ENCODE assay signal across 23 mouse cellular contexts in genomic region chr10:119187720-119188119, GRCm38 (mm10). TPM values are rescaled to one million over a fixed set of nuclear protein-coding genes. Genes with fewer than 3 reads are reported as not detected.
DNase-seq lines count a peak whose midpoint lies in the region; ATAC-seq lines count a peak whose summit lies in the region.
"Had no signal": no experiment of that assay in that cellular context is flagged by ENCODE, and none has a peak within 500 bp of the region (broad histone marks: within the 10 kb centered on the region; RNA-seq: fewer than 3 reads in every experiment).

No protein-coding gene starts in this region.

- H3K9me3 ChIP-seq in heart, embryonic 11.5 days (replicated peaks; ENCODE audit: control insufficient read depth, low read length), result no peaks in the 10 kb centered on the region
- H3K9me3 ChIP-seq: embryonic facial prominence, embryonic 13.5 days; embryonic facial prominence, embryonic 15.5 days; forebrain, embryonic 10.5 days; forebrain, embryonic 12.5 days had no signal

- no peak overlapping the region for H3K27ac ChIP-seq in heart, embryonic 11.5 days (ENCODE audit: low read depth, low read length)
- H3K27ac ChIP-seq: embryonic facial prominence, embryonic 13.5 days; embryonic facial prominence, embryonic 15.5 days; forebrain, embryonic 10.5 days; forebrain, embryonic 12.5 days had no signal

- no peak overlapping the region for H3K9ac ChIP-seq in heart, embryonic 11.5 days (ENCODE audit: low read depth, low read length)
- H3K9ac ChIP-seq: embryonic facial prominence, embryonic 13.5 days; embryonic facial prominence, embryonic 15.5 days; forebrain, embryonic 12.5 days had no signal

- peaks cover 1% of the 10 kb centered on the region; the same call in 1 of the 2 replicates for H3K4me1 ChIP-seq in heart, embryonic 11.5 days (ENCODE audit: control insufficient read depth, insufficient read depth, low read length)
- H3K4me1 ChIP-seq: embryonic facial prominence, embryonic 13.5 days; embryonic facial prominence, embryonic 15.5 days; forebrain, embryonic 12.5 days had no signal

- 56% methylated on average over 4 of the region's 4 CpGs for WGBS in heart, embryonic 11.5 days (ENCODE audit: insufficient replicate concordance)

- DNase-seq in heart, adult 11 months, result peak; percentile 36
- DNase-seq in induced T-regulatory cell, adult 2 months (ENCODE audit: low read depth), result peak; percentile 21
- no peak for DNase-seq in left cerebral cortex, adult 8-10 months (ENCODE audit: low spot score in 2 of 2)
- no peak for DNase-seq in layer of hippocampus, adult 8-10 months (ENCODE audit: low spot score in 2 of 2)
- DNase-seq in cerebellum, adult 11 months, result no peak
- DNase-seq: adrenal gland, adult 8-10 months; adrenal gland, postnatal 14 days; adrenal gland, postnatal 36 days; cerebellum, adult 2 months; cerebellum, adult 9-10 months; cerebellum, postnatal 10 days; cerebellum, postnatal 25 days; embryo, embryonic 11 days had no signal

- H3K4me2 ChIP-seq in heart, embryonic 11.5 days, result no peak overlapping the region
- H3K4me2 ChIP-seq: embryonic facial prominence, embryonic 13.5 days; embryonic facial prominence, embryonic 15.5 days; forebrain, embryonic 12.5 days had no signal

- H3K27me3 ChIP-seq in heart, embryonic 11.5 days (ENCODE audit: control insufficient read depth, insufficient read depth, low read length), result no peaks in the 10 kb centered on the region
- H3K27me3 ChIP-seq: embryonic facial prominence, embryonic 13.5 days; embryonic facial prominence, embryonic 15.5 days; forebrain, embryonic 12.5 days had no signal

- no peak overlapping the region for H3K4me3 ChIP-seq in heart, embryonic 11.5 days (ENCODE audit: low read depth, low read length)
- H3K4me3 ChIP-seq: embryonic facial prominence, embryonic 13.5 days; embryonic facial prominence, embryonic 15.5 days; erythroblast, embryonic 14.5 days; forebrain, embryonic 10.5 days; forebrain, embryonic 12.5 days had no signal

- no peak for ATAC-seq in heart, embryonic 11.5 days (replicated peaks; ENCODE audit: insufficient number of reproducible peaks, low FRiP score, low TSS enrichment)
- ATAC-seq in common myeloid progenitor, adult 5-6 weeks (replicated peaks; ENCODE audit: low read depth, poor library complexity, severe bottlenecking), result peak; percentile 54
- peak; percentile 74 for ATAC-seq in megakaryocyte progenitor cell, adult 5-6 weeks (replicated peaks; ENCODE audit: poor library complexity)
- ATAC-seq: forebrain, embryonic 14.5 days; forebrain, embryonic 16.5 days had no signal

- H3K36me3 ChIP-seq in heart, embryonic 11.5 days (ENCODE audit: control insufficient read depth, insufficient read depth, low read length), result no peaks in the 10 kb centered on the region
- H3K36me3 ChIP-seq: embryonic facial prominence, embryonic 13.5 days; embryonic facial prominence, embryonic 15.5 days; forebrain, embryonic 10.5 days; forebrain, embryonic 12.5 days had no signal

RNA-seq across cellular contexts. Expression of gene Cand1, which starts 52.1 kb away (rescaled TPM):
- 66.3 and 78.8 TPM in 2 replicates for polyA plus RNA-seq in heart, embryonic 11.5 days (2014; fragmentation: Nextera tagmentation; extraction: Ambion mirVana)
- 57.5 and 64.1 TPM in 2 replicates for total RNA-seq in common myeloid progenitor, adult 5-6 weeks (2017)
- 74.5 and 87.6 TPM in 2 replicates for total RNA-seq in megakaryocyte progenitor cell, adult 5-6 weeks (2015)
- total RNA-seq in megakaryocyte progenitor cell, adult 5-6 weeks (2017), result 39.0 and 45.9 TPM in 2 replicates
- 100 to 1,000 TPM; 145 to 164 (median 151) TPM for total RNA-seq in left cerebral cortex, adult 8-10 months (2022)
- 100 to 1,000 TPM; 136 to 168 (median 148) TPM for total RNA-seq in layer of hippocampus, adult 8-10 months (2022)

Comparison
In these comparisons a context has a peak if more than half of its experiments do, and no peak if none do; other contexts are left out.
1. DNase-seq: peak in heart, adult 11 months (single experiment) and induced T-regulatory cell, adult 2 months (single experiment); none in left cerebral cortex, adult 8-10 months (0 of 2), layer of hippocampus, adult 8-10 months (0 of 2) and cerebellum, adult 11 months (single experiment).